Mouse (Mus musculus) heart, adult 2 months (tissue): Measurements from ENCODE around the gene Plekhj1.

Experiments
- CTCF ChIP-seq: fragments of 200-600 bp; IDR thresholded peaks from 2 replicates; pipeline ENCODE4 v1.8.1; 2022; ENCODE audit warnings: antibody characterized with exemption, mild to moderate bottlenecking, moderate library complexity
- POLR2A ChIP-seq: fragments of 200-500 bp; IDR thresholded peaks from 2 replicates; pipeline ENCODE4 v1.6.1; 2011; ENCODE audit warnings: mild to moderate bottlenecking, low read depth, low read length, control low read depth; ENCODE audit not compliant: insufficient read depth

- TF ChIP-seq CTCF (peak; percentile 37), POLR2A (no peak)
Observed at GRCm38 (mm10) chr10:80823316-80823715, 24.9 kb upstream of the Plekhj1 start.
